8 mouse cellular contexts compared by ENCODE assay signal in genomic region chr4:120668551-120668950, GRCm38 (mm10). TPM values are rescaled to one million over a fixed set of nuclear protein-coding genes. Genes with fewer than 3 reads are reported as not detected.
A peak's percentile ranks its signal among the peaks of the same experiment; 100 is the strongest.
DNase-seq lines count a peak whose midpoint lies in the region; ATAC-seq and TF ChIP-seq lines count a peak whose summit lies in the region.

No protein-coding gene starts in this region.

- H3K79me2 ChIP-seq in liver, adult 2 months (ENCODE audit: control insufficient read depth, insufficient read depth, low read length): no peaks in the 10 kb centered on the region

- H3K9ac ChIP-seq in heart, embryonic 13.5 days: peak overlapping the region; percentile 91; the same call in 1 of the 2 replicates
- H3K9ac ChIP-seq in liver, adult 2 months (ENCODE audit: low read depth, low read length): no peak overlapping the region
- no peak overlapping the region for H3K9ac ChIP-seq in midbrain, postnatal 0 days (replicated peaks; ENCODE audit: low read length, poor library complexity, severe bottlenecking)

- H3K4me2 ChIP-seq in heart, embryonic 13.5 days: peak overlapping the region; percentile 96
- H3K4me2 ChIP-seq in midbrain, postnatal 0 days (ENCODE audit: low read depth, low read length, poor library complexity, severe bottlenecking): no peak overlapping the region

- H3K9me3 ChIP-seq in heart, embryonic 13.5 days: no peaks in the 10 kb centered on the region
- no peaks in the 10 kb centered on the region for H3K9me3 ChIP-seq in midbrain, postnatal 0 days (ENCODE audit: low read length)

- TF ChIP-seq POLR2A in liver, adult 2 months (IDR thresholded peaks at IDR 0.05; ENCODE audit: extremely low read depth, insufficient read depth, low read length): no peak

- 78% methylated on average over 4 of the region's 4 CpGs for WGBS in heart, embryonic 13.5 days
- 84% methylated on average over 4 of the region's 4 CpGs for WGBS in liver, adult 2 months
- WGBS in midbrain, postnatal 0 days: 97% methylated on average over 4 of the region's 4 CpGs

- H3K36me3 ChIP-seq in heart, embryonic 13.5 days: no peaks in the 10 kb centered on the region
- H3K36me3 ChIP-seq in liver, adult 2 months (ENCODE audit: control insufficient read depth, insufficient read depth, low read length): no peaks in the 10 kb centered on the region
- no peaks in the 10 kb centered on the region for H3K36me3 ChIP-seq in midbrain, postnatal 0 days (ENCODE audit: insufficient read depth, low read length)

- peaks cover 38% of the 10 kb centered on the region for H3K4me1 ChIP-seq in heart, embryonic 13.5 days
- H3K4me1 ChIP-seq in liver, adult 2 months (ENCODE audit: control insufficient read depth, insufficient read depth, low read length): peaks cover 4% of the 10 kb centered on the region; the same call in 1 of the 2 replicates
- no peaks in the 10 kb centered on the region; the same call in 1 of the 2 replicates for H3K4me1 ChIP-seq in midbrain, postnatal 0 days (ENCODE audit: insufficient read depth, low read length)

- 0 out of 2 replicates have a peak, but pooled peaks have one; percentile 9 for TF ChIP-seq CTCF in liver, adult 2 months (IDR thresholded peaks at IDR 0.05; ENCODE audit: low read depth, low read length)
- TF ChIP-seq CTCF in midbrain, postnatal 0 days (IDR thresholded peaks at IDR 0.05): no peak

- peak overlapping the region; percentile 89; the same call in 1 of the 2 replicates for H3K27ac ChIP-seq in heart, embryonic 13.5 days (replicated peaks)
- H3K27ac ChIP-seq in liver, adult 2 months (replicated peaks; ENCODE audit: insufficient read depth, low read depth, low read length): no peak overlapping the region
- no peak overlapping the region for H3K27ac ChIP-seq in midbrain, postnatal 0 days (ENCODE audit: low read depth, low read length)

- no peak for ATAC-seq in heart, embryonic 13.5 days (ENCODE audit: extremely low read depth, insufficient number of reproducible peaks, low FRiP score, low TSS enrichment)
- ATAC-seq in midbrain, postnatal 0 days (ENCODE audit: low FRiP score): no peak

- peak overlapping the region; percentile 74 for H3K4me3 ChIP-seq in heart, embryonic 13.5 days
- no peak overlapping the region for H3K4me3 ChIP-seq in liver, adult 2 months (ENCODE audit: insufficient read depth, low read depth, low read length)
- no peak overlapping the region for H3K4me3 ChIP-seq in midbrain, postnatal 0 days (ENCODE audit: low read depth, low read length)

- H3K27me3 ChIP-seq in heart, embryonic 13.5 days (replicated peaks): peaks cover 32% of the 10 kb centered on the region
- no peaks in the 10 kb centered on the region for H3K27me3 ChIP-seq in liver, adult 2 months (ENCODE audit: control insufficient read depth, insufficient read depth, low read length)
- peaks cover 13% of the 10 kb centered on the region; the same call in 1 of the 2 replicates for H3K27me3 ChIP-seq in midbrain, postnatal 0 days (ENCODE audit: insufficient read depth, low read length)

- DNase-seq in cerebellum, adult 9-11 months: peak; percentile 47
- no peak for DNase-seq in cerebellum, postnatal 14 days
- DNase-seq in ZHBTc4 (ENCODE audit: low read depth, low spot score): peak; percentile 77
- peak; percentile 51 for DNase-seq in liver, adult 2 months (ENCODE audit: extremely low read depth, low read depth, low spot score)
- no peak for DNase-seq in thymus, adult 18-20 months
- DNase-seq in urinary bladder, adult 2 months (ENCODE audit: low spot score): no peak
- DNase-seq in midbrain, postnatal 0 days (ENCODE audit: low spot score): no peak

RNA-seq across cellular contexts. Expression of gene Cited4, which starts 2.2 kb away (rescaled TPM):
- 21.8 and 23.7 TPM in 2 replicates for polyA plus RNA-seq in heart, embryonic 13.5 days (2015; fragmentation: Nextera tagmentation; extraction: Ambion mirVana)
- total RNA-seq in liver, adult 2 months (2014; rRNA removed): 0.09 and 0.27 TPM in 2 replicates
- polyA plus RNA-seq in liver, adult 2 months (2012; rRNA removed): 0.93 and 1.2 TPM in 2 replicates
- 7.3 and 9.1 TPM in 2 replicates for polyA plus RNA-seq in urinary bladder, adult 2 months (2012; rRNA removed)
- 5.2 and 9.7 TPM in 2 replicates for total RNA-seq in midbrain, postnatal 0 days (2014; rRNA removed)
- 6.6 and 7.5 TPM in 2 replicates for polyA plus RNA-seq in midbrain, postnatal 0 days (2015; fragmentation: Nextera tagmentation; extraction: Ambion mirVana)

Comparison
In these comparisons a context has a peak if more than half of its experiments do, and no peak if none do; other contexts are left out.
1. DNase-seq: peak in cerebellum, adult 9-11 months (single experiment), ZHBTc4 (single experiment) and liver, adult 2 months (single experiment); none in cerebellum, postnatal 14 days (0 of 2), thymus, adult 18-20 months (0 of 2), urinary bladder, adult 2 months (single experiment) and midbrain, postnatal 0 days (single experiment).